Mouse (Mus musculus) erythroid progenitor cell, adult 5-6 weeks (primary cell): ENCODE data around the gene Paf1. TPM values are rescaled to one million over a fixed set of nuclear protein-coding genes. Genes with fewer than 3 reads are reported as not detected.

Source experiments
- total RNA-seq, 2 experiments: library from RNA; stranded (forward) in 1 of 2; stranded (reverse) in 1 of 2; fragments of 150-400 nt in 1 of 2; fragments of 186-747, 209-891 nt in 1 of 2; gene quantifications; 2 replicates each; pipeline versions ENCODE4 v1.2.3 to v1.2.4; 2015 to 2017; ENCODE audit warnings: low replicate concordance in 2 of 2

Gene Paf1
- total RNA-seq, 2 experiments from 2014 or later = 21.4 to 32.5 TPM

Other genes starting within 250 kb of the Paf1 start
- gene Fbl, start 223.2 kb upstream of the Paf1 start, total RNA-seq (2015; ENCODE audit: low replicate concordance) = 18.4 and 40.4 TPM in 2 replicates
- gene Fbl, start 223.2 kb upstream of the Paf1 start, total RNA-seq (2017; ENCODE audit: low replicate concordance) = 15.7 and 17.5 TPM in 2 replicates
- gene Dyrk1b, start 213.5 kb upstream of the Paf1 start, total RNA-seq (2015; ENCODE audit: low replicate concordance) = 7.5 and 10.1 TPM in 2 replicates
- gene Dyrk1b, start 213.5 kb upstream of the Paf1 start, total RNA-seq (2017; ENCODE audit: low replicate concordance) = 8.4 and 12.5 TPM in 2 replicates
- 10.1 TPM in 1 of 2 replicates, not detected in the other for gene Eid2, start 125.1 kb upstream of the Paf1 start, total RNA-seq (2015; ENCODE audit: low replicate concordance)
- gene Eid2, start 125.1 kb upstream of the Paf1 start, total RNA-seq (2017; ENCODE audit: low replicate concordance) = 3.3 TPM in 1 of 2 replicates, not detected in the other
- gene Eid2b, start 115.2 kb upstream of the Paf1 start, total RNA-seq (2015; ENCODE audit: low replicate concordance) = 5.4 TPM in 1 of 2 replicates, not detected in the other
- 2.1 TPM in 1 of 2 replicates, not detected in the other for gene Eid2b, start 115.2 kb upstream of the Paf1 start, total RNA-seq (2017; ENCODE audit: low replicate concordance)
- gene Selenov, start 101.8 kb upstream of the Paf1 start, total RNA-seq (2015; ENCODE audit: low replicate concordance) = not detected in 2 replicates
- gene Selenov, start 101.8 kb upstream of the Paf1 start, total RNA-seq (2017; ENCODE audit: low replicate concordance) = not detected in 2 replicates
- not detected in 2 replicates for gene Dll3, start 90.7 kb upstream of the Paf1 start, total RNA-seq (2015; ENCODE audit: low replicate concordance)
- gene Dll3, start 90.7 kb upstream of the Paf1 start, total RNA-seq (2017; ENCODE audit: low replicate concordance) = not detected in 2 replicates
- 15.9 and 16.3 TPM in 2 replicates for gene Timm50, start 80.9 kb upstream of the Paf1 start, total RNA-seq (2015; ENCODE audit: low replicate concordance)
- 7.8 and 12.7 TPM in 2 replicates for gene Timm50, start 80.9 kb upstream of the Paf1 start, total RNA-seq (2017; ENCODE audit: low replicate concordance)
- gene Supt5, start 54.2 kb upstream of the Paf1 start, total RNA-seq (2015; ENCODE audit: low replicate concordance) = 33.5 and 37.8 TPM in 2 replicates
- gene Supt5, start 54.2 kb upstream of the Paf1 start, total RNA-seq (2017; ENCODE audit: low replicate concordance) = 34.3 and 43.0 TPM in 2 replicates
- 892 and 1,114 TPM in 2 replicates for gene Rps16, start 42.3 kb upstream of the Paf1 start, total RNA-seq (2015; ENCODE audit: low replicate concordance)
- 132 and 239 TPM in 2 replicates for gene Rps16, start 42.3 kb upstream of the Paf1 start, total RNA-seq (2017; ENCODE audit: low replicate concordance)
- gene Plekhg2, start 20.4 kb upstream of the Paf1 start, total RNA-seq (2015; ENCODE audit: low replicate concordance) = 2.1 and 5.8 TPM in 2 replicates
- gene Plekhg2, start 20.4 kb upstream of the Paf1 start, total RNA-seq (2017; ENCODE audit: low replicate concordance) = 1.0 and 3.1 TPM in 2 replicates
- gene Zfp36, start 12.7 kb upstream of the Paf1 start, total RNA-seq (2015; ENCODE audit: low replicate concordance) = 39.8 and 50.5 TPM in 2 replicates
- 3.9 and 6.4 TPM in 2 replicates for gene Zfp36, start 12.7 kb upstream of the Paf1 start, total RNA-seq (2017; ENCODE audit: low replicate concordance)
- gene Med29, start 243 bp upstream of the Paf1 start, total RNA-seq (2015; ENCODE audit: low replicate concordance) = 0.84 and 13.0 TPM in 2 replicates
- 2.6 and 4.4 TPM in 2 replicates for gene Med29, start 243 bp upstream of the Paf1 start, total RNA-seq (2017; ENCODE audit: low replicate concordance)
- gene Gmfg, start 44.5 kb downstream of the Paf1 start, total RNA-seq (2015; ENCODE audit: low replicate concordance) = 79.3 and 117 TPM in 2 replicates
- 55.6 and 119 TPM in 2 replicates for gene Gmfg, start 44.5 kb downstream of the Paf1 start, total RNA-seq (2017; ENCODE audit: low replicate concordance)
- gene Lrfn1, start 59.0 kb downstream of the Paf1 start, total RNA-seq (2015; ENCODE audit: low replicate concordance) = 0.84 TPM in 1 of 2 replicates, not detected in the other
- not detected in 2 replicates for gene Lrfn1, start 59.0 kb downstream of the Paf1 start, total RNA-seq (2017; ENCODE audit: low replicate concordance)
- not detected in 2 replicates for gene Ifnl2, start 117.5 kb downstream of the Paf1 start, total RNA-seq (2015; ENCODE audit: low replicate concordance)
- gene Ifnl2, start 117.5 kb downstream of the Paf1 start, total RNA-seq (2017; ENCODE audit: low replicate concordance) = not detected in 2 replicates
- not detected in 2 replicates for gene Ifnl3, start 129.9 kb downstream of the Paf1 start, total RNA-seq (2015; ENCODE audit: low replicate concordance)
- gene Ifnl3, start 129.9 kb downstream of the Paf1 start, total RNA-seq (2017; ENCODE audit: low replicate concordance) = not detected in 2 replicates
- gene Sycn, start 147.9 kb downstream of the Paf1 start, total RNA-seq (2015; ENCODE audit: low replicate concordance) = not detected in 2 replicates
- not detected in 2 replicates for gene Sycn, start 147.9 kb downstream of the Paf1 start, total RNA-seq (2017; ENCODE audit: low replicate concordance)
- gene Nccrp1, start 154.3 kb downstream of the Paf1 start, total RNA-seq (2015; ENCODE audit: low replicate concordance) = not detected in 2 replicates
- not detected in 2 replicates for gene Nccrp1, start 154.3 kb downstream of the Paf1 start, total RNA-seq (2017; ENCODE audit: low replicate concordance)
- gene Samd4b, start 205.2 kb downstream of the Paf1 start, total RNA-seq (2015; ENCODE audit: low replicate concordance) = 15.9 and 29.6 TPM in 2 replicates
- 8.0 and 20.2 TPM in 2 replicates for gene Samd4b, start 205.2 kb downstream of the Paf1 start, total RNA-seq (2017; ENCODE audit: low replicate concordance)
- 7.6 and 9.6 TPM in 2 replicates for gene Pak4, start 205.2 kb downstream of the Paf1 start, total RNA-seq (2015; ENCODE audit: low replicate concordance)
- gene Pak4, start 205.2 kb downstream of the Paf1 start, total RNA-seq (2017; ENCODE audit: low replicate concordance) = 2.1 and 5.9 TPM in 2 replicates
- not detected in 2 replicates for gene Acp7, start 238.4 kb downstream of the Paf1 start, total RNA-seq (2015; ENCODE audit: low replicate concordance)
- gene Acp7, start 238.4 kb downstream of the Paf1 start, total RNA-seq (2017; ENCODE audit: low replicate concordance) = not detected in 2 replicates